ENCODE assay signal across 8 mouse cellular contexts in genomic region chr1:134037172-134037571, GRCm38 (mm10). TPM values are rescaled to one million over a fixed set of nuclear protein-coding genes. Genes with fewer than 3 reads are reported as not detected.
DNase-seq lines count a peak whose midpoint lies in the region.

Gene Fmod, plus strand, starts transcription at chr1:134037254.

- intact Hi-C loops in heart, postnatal 25 days (cut with DNase I) = no loop called here

- no peak for DNase-seq in layer of hippocampus, adult 8-10 months (ENCODE audit: low spot score in 2 of 2)
- no peak for DNase-seq in layer of hippocampus, postnatal 36 days
- no peak for DNase-seq in gastrocnemius, adult 18-20 months (ENCODE audit: low spot score)
- no peak for DNase-seq in heart, postnatal 25 days (ENCODE audit: low spot score)
- DNase-seq in lung, postnatal 14 days = peak; percentile 38
- no peak for DNase-seq in layer of hippocampus, adult 9-11 months
- DNase-seq in layer of hippocampus, postnatal 14 days (ENCODE audit: low spot score in 2 of 2) = no peak
- DNase-seq in layer of hippocampus, postnatal 25 days (ENCODE audit: extremely low spot score in 1 of 2, low spot score in 1 of 2) = no peak

RNA-seq across cellular contexts. Expression of gene Fmod, which starts in this region (rescaled TPM):
- 10 to 100 TPM in 3 of 4 experiments, 1 to 10 TPM in 1; 8.4 to 11.4 (median 10.1) TPM for total RNA-seq in layer of hippocampus, adult 8-10 months (2022)
- total RNA-seq in layer of hippocampus, postnatal 36 days (2021) = 1 to 10 TPM; 4.0 to 7.8 TPM
- total RNA-seq in gastrocnemius, adult 18-20 months (2021) = 100 to 1,000 TPM in 1 of 2 experiments, 10 to 100 TPM in 1; 41.0 to 107 TPM
- total RNA-seq in heart, postnatal 25 days (2021) = 10 to 100 TPM; 11.6 to 12.1 TPM
- total RNA-seq in layer of hippocampus, postnatal 14 days (2021) = 1 to 10 TPM; 3.3 to 4.5 TPM
- 1 to 10 TPM; 3.2 to 5.4 TPM for total RNA-seq in layer of hippocampus, postnatal 25 days (2021)
